Mouse (Mus musculus) heart, embryonic 11.5 days (tissue): ENCODE data around the gene Daam2. TPM values are rescaled to one million over a fixed set of nuclear protein-coding genes. Genes with fewer than 3 reads are reported as not detected.

ENCODE experiments used
- ATAC-seq: fragments of 200-750 bp; cut with Nextera tagmentation; replicated peaks from 2 replicates; pipeline ENCODE4 v1.8.0; 2017; ENCODE audit warnings: moderate library complexity; ENCODE audit not compliant: insufficient number of reproducible peaks, low FRiP score, low TSS enrichment
- H3K27ac ChIP-seq: fragments of 300-500 bp; sonication (generic); 2 replicates; pipeline ENCODE4 v1.5.1; 2014; ENCODE audit warnings: mild to moderate bottlenecking, low read depth, low read length
- H3K27me3 ChIP-seq: fragments of 300-500 bp; sonication (generic); 2 replicates; pipeline ENCODE4 v1.6.1; 2014; ENCODE audit warnings: mild to moderate bottlenecking, low read length, mixed read lengths; ENCODE audit not compliant: control insufficient read depth, insufficient read depth
- H3K36me3 ChIP-seq: fragments of 300-500 bp; sonication (generic); 2 replicates; pipeline ENCODE4 v1.6.1; 2014; ENCODE audit warnings: mild to moderate bottlenecking, low read length, moderate library complexity, mixed read lengths; ENCODE audit not compliant: control insufficient read depth, insufficient read depth
- H3K4me1 ChIP-seq: fragments of 300-500 bp; sonication (generic); 2 replicates; pipeline ENCODE4 v1.6.1; 2014; ENCODE audit warnings: low read length; ENCODE audit not compliant: control insufficient read depth, insufficient read depth
- H3K4me2 ChIP-seq: fragments of 300-500 bp; sonication (generic); 2 replicates; pipeline ENCODE4 v1.6.1; 2014; ENCODE audit warnings: mild to moderate bottlenecking, moderate library complexity
- H3K4me3 ChIP-seq: fragments of 300-500 bp; sonication (generic); 2 replicates; pipeline ENCODE4 v1.5.1; 2014; ENCODE audit warnings: low read depth, low read length
- H3K9ac ChIP-seq: fragments of 300-500 bp; sonication (generic); 2 replicates; pipeline ENCODE4 v1.6.1; 2014; ENCODE audit warnings: mild to moderate bottlenecking, low read depth, low read length, moderate library complexity
- H3K9me3 ChIP-seq: fragments of 300-500 bp; sonication (generic); replicated peaks from 2 replicates; pipeline ENCODE4 v1.6.1; 2016; ENCODE audit warnings: low read length; ENCODE audit not compliant: control insufficient read depth
- WGBS: fragments of 180-500 bp; shearing (Covaris S2); extraction: QIAGEN DNeasy Blood & Tissue Kit; methylation state at CpG from one replicate; pipeline ENCODE4 v1.1.7; 2014; ENCODE audit not compliant: insufficient replicate concordance; 5-methylcytosine and 5-hydroxymethylcytosine counted together
- polyA plus RNA-seq: library from polyadenylated mRNA; unstranded; fragments of >200 nt; fragmentation: Nextera tagmentation; extraction: Ambion mirVana; gene quantifications from 2 replicates; pipeline ENCODE4 v1.2.1, GENCODE M21; 2014

Daam2 gene
- polyA plus RNA-seq, 1 experiment from 2014 or later: 5.7 TPM

- Histone ChIP-seq H3K27me3 (no peaks in the 10 kb centered on the region), H3K4me1 (peaks cover 3% of the 10 kb centered on the region; the same call in 1 of the 2 replicates), H3K27ac (no peak overlapping the region), H3K4me3 (no peak overlapping the region), H3K9me3 (no peaks in the 10 kb centered on the region), H3K9ac (no peak overlapping the region), H3K4me2 (no peak overlapping the region), H3K36me3 (no peaks in the 10 kb centered on the region)
- 77% methylated on average over 3 of the region's 3 CpGs for WGBS
- ATAC-seq: no peak
Observed at GRCm38 (mm10) chr17:49423872-49424271, 140.3 kb downstream of the Daam2 start.

DNA sequence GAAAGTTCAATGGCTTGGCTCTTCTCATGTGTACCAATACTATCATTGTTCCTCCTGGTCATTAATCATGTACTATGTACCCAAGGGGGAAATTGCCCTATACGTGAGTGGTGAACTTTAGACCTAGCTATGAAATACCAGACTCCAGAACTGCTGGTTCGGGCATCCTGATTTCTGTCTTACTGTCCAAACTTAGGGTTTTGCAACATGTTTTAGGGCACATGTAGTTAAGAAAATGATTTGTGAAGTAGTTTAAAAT is 141.1 kb downstream of the Daam2 start:
- Histone ChIP-seq H3K9ac (no peak overlapping the region), H3K27ac (no peak overlapping the region), H3K4me3 (no peak overlapping the region), H3K4me2 (no peak overlapping the region), H3K27me3 (no peaks in the 10 kb centered on the region), H3K4me1 (no peaks in the 10 kb centered on the region), H3K36me3 (no peaks in the 10 kb centered on the region), H3K9me3 (no peaks in the 10 kb centered on the region)
- 80% methylated on average over 2 of the region's 2 CpGs for WGBS
- no peak for ATAC-seq

DNA sequence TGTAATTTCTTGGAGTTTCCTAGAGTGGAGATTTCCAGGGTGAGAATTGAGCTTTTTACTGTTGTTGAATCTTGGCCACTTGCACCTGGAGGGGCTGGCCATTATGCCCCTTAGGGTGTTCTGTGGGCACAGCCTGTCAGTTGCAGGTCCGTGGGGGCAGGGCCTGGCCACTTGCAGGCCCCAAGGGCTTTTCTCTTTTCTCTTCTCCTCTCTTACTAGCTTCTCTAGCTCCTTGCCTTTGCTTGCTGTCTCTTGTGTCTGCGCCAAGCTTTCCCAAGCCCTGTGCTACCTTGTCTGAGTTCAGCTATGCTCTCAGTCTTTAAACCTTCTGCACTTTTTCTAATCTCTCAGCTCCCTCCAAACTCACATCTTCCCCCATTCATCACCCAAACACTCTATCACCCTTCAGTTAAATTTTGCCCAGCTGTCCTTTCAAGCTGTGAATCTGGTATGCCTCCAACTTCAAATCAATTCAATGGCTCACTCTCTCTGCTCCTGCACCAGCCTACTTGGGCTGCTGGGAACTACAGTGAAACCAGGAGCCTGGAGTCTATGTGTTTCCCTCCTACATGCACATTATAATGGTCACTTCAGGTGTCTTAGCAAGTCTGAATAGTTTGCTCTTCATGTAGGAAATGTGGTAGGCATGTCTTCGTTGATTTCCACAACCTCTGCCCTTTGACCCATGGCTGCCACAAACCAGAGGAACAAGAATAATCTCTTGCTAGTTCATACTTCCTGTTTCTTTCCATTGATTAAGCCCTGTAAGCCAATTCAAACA is 141.7 kb downstream of the Daam2 start:
- Histone ChIP-seq H3K27ac (no peak overlapping the region), H3K27me3 (no peaks in the 10 kb centered on the region), H3K9me3 (no peaks in the 10 kb centered on the region), H3K36me3 (no peaks in the 10 kb centered on the region), H3K4me1 (no peaks in the 10 kb centered on the region), H3K9ac (no peak overlapping the region), H3K4me2 (no peak overlapping the region), H3K4me3 (no peak overlapping the region)
- ATAC-seq: no peak
- 70% methylated on average over 3 of the region's 3 CpGs for WGBS

DNA sequence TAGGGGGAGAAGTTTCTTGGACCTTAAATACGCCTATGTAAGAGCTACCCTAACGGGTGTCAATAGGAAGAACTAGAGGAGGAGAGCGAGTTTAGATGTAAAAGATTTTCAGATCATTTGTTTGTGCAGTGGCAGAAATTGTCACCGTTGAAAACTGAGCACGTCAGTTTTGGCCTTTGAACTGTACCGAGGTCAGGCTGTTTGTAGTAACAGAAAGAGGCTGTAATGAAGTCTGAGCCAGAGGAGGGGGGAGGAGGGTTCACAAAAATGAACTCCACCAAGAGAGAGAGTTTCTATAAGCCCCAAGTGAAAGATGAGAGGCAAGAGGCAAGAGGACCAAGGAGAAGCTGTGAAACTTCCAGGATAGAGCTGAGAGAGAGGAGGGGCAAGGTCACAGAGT is 144.3 kb downstream of the Daam2 start:
- Histone ChIP-seq H3K9ac (no peak overlapping the region), H3K4me2 (no peak overlapping the region), H3K4me1 (no peaks in the 10 kb centered on the region), H3K27me3 (no peaks in the 10 kb centered on the region), H3K4me3 (no peak overlapping the region), H3K27ac (no peak overlapping the region), H3K36me3 (no peaks in the 10 kb centered on the region), H3K9me3 (no peaks in the 10 kb centered on the region)
- 69% methylated on average over 6 of the region's 6 CpGs for WGBS
- ATAC-seq: no peak

GRCm38 (mm10) chr17:49416228-49416627 is 147.9 kb downstream of the Daam2 start:
- Histone ChIP-seq H3K9me3 (no peaks in the 10 kb centered on the region), H3K4me2 (no peak overlapping the region), H3K9ac (no peak overlapping the region), H3K36me3 (no peaks in the 10 kb centered on the region), H3K27me3 (no peaks in the 10 kb centered on the region), H3K4me1 (no peaks in the 10 kb centered on the region), H3K4me3 (no peak overlapping the region), H3K27ac (no peak overlapping the region)
- WGBS: 71% methylated on average over 3 of the region's 3 CpGs
- ATAC-seq: no peak

DNA sequence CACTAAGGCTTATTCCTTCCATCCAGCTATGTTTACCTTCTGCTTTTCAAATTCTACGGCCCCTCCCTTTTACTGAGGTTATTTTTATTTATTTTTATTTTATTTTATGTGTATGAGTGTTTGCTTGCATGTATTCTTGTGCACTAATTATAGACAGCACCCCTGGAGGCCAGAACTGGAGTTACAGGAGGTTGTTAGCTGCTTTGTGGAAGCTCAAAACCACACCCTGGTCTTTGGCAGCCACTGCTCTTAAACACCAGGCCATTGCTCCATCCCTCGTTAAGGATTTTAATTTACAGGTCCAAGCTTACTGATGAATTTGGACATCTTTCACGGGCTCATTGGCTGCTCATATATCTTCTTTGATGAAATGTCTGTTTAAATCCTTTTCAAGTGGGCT is 150.6 kb downstream of the Daam2 start:
- H3K4me2 ChIP-seq: no peak overlapping the region
- no peaks in the 10 kb centered on the region for H3K4me1 ChIP-seq
- WGBS: 46% methylated on average over 3 of the region's 3 CpGs
- H3K9me3 ChIP-seq: no peaks in the 10 kb centered on the region
- no peaks in the 10 kb centered on the region for H3K36me3 ChIP-seq
- no peak for ATAC-seq
- no peaks in the 10 kb centered on the region for H3K27me3 ChIP-seq
- H3K27ac ChIP-seq: no peak overlapping the region
- no peak overlapping the region for H3K9ac ChIP-seq
- H3K4me3 ChIP-seq: no peak overlapping the region

DNA sequence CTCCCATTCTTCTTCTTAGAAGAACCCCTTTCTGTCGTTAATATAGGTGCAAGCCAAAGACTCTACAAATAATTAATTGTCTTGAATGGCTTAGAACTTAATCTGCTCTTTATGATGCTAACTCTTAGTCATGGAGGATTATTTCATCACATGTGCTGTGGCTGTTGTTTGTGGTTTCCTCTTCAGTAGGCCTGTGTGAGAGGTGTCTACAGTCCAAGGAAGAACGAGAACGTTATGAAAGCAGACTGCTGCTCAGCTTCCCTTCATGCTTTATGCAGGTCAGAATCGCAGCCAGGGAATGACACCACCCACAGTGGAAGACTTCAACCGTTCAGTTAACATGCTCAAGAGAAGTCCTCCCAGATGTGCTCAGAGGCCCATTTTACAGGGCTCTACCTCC is 151.2 kb downstream of the Daam2 start:
- no peaks in the 10 kb centered on the region for H3K27me3 ChIP-seq
- H3K9ac ChIP-seq: no peak overlapping the region
- ATAC-seq: no peak
- no peak overlapping the region for H3K4me2 ChIP-seq
- H3K27ac ChIP-seq: no peak overlapping the region
- WGBS: 81% methylated on average over 5 of the region's 5 CpGs
- no peaks in the 10 kb centered on the region for H3K36me3 ChIP-seq
- H3K9me3 ChIP-seq: no peaks in the 10 kb centered on the region
- no peak overlapping the region for H3K4me3 ChIP-seq
- H3K4me1 ChIP-seq: no peaks in the 10 kb centered on the region

Other genes starting within 250 kb of the Daam2 start
- 7.3 and 8.7 TPM in 2 replicates for gene Mocs1, start 136.0 kb downstream of the Daam2 start, polyA plus RNA-seq
- 1.9 and 2.1 TPM in 2 replicates for gene Kif6, start 50.8 kb upstream of the Daam2 start, polyA plus RNA-seq